Mouse (Mus musculus): Measurements from ENCODE around the gene Tenm2.

DNA sequence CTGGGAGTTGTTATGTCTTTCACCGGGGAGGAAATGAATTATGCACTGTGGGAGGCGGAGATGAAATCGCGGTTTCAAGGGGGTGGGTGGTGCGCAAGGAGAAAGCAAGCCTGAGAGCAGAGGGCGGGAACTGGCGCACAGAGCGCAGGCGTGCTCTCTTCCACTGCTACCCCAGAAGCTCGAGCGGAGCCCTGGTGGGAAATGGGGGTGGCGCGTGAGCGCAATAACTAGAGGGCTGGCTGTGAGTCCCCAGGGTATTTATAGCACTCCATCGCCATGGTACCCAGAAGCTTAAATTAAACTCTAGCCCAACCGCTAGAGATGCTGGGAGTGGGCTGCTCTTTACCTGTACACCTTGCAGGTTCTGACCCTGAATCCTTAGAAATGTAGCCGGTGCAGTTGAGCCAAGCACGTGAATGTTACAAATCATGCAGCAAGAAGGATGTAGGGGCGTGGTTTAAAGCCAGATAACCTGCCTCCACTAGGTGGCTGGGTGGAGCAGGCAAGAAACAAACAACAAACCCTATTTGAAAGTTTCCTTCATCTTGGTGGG is 1249.8 kb downstream of the Tenm2 start:
- TF ChIP-seq EP300 (IDR thresholded peaks at IDR 0.05; ENCODE audit: low read length) (no peak), CTCF (conservative IDR thresholded peaks at IDR 0.05 in 1 of 2, IDR thresholded peaks at IDR 0.05 in 1 of 2; ENCODE audit: low read depth in 2 of 2, low read length in 2 of 2) (no peak), ZC3H11A (IDR thresholded peaks at IDR 0.05; ENCODE audit: low read depth, low read length) (no peak), HCFC1 (IDR thresholded peaks at IDR 0.05; ENCODE audit: low read depth, low read length) (no peak), POLR2A (IDR thresholded peaks at IDR 0.05; ENCODE audit: low read depth, low read length) (no peak), ZKSCAN1 (IDR thresholded peaks at IDR 0.05; ENCODE audit: borderline replicate concordance, low read depth, low read length) (no peak), BHLHE40 (IDR thresholded peaks at IDR 0.05; ENCODE audit: low read depth, low read length) (no peak), JUND (conservative IDR thresholded peaks at IDR 0.05; ENCODE audit: low read depth, low read length) (no peak), JUN (IDR thresholded peaks at IDR 0.05; ENCODE audit: insufficient read depth, low read depth, low read length) (no peak), MAFK (IDR thresholded peaks at IDR 0.05; ENCODE audit: insufficient replicate concordance, low read length) (no peak), GABPA (IDR thresholded peaks at IDR 0.05; ENCODE audit: insufficient replicate concordance, low read depth, low read length) (no peak), SIN3A (IDR thresholded peaks at IDR 0.05; ENCODE audit: low read length) (no peak), USF1 (IDR thresholded peaks at IDR 0.05; ENCODE audit: low read depth, low read length) (no peak), ZNF384 (IDR thresholded peaks at IDR 0.05; ENCODE audit: low read depth, low read length) (no peak)
